Mouse (Mus musculus) layer of hippocampus, adult 9-11 months (tissue): ENCODE measurements around the gene Ube2g1.
"Not testable (repeated sequence)": the region's sequence is repeated elsewhere in the genome, so short reads cannot be mapped to it uniquely, and the experiment has no call there.

Source experiments
- DNase-seq: peaks from one replicate; pipeline ENCODE4 v3.0.0; 2022

The Ube2g1 gene

GRCm38 (mm10) chr11:72607469-72608070, 487 bp downstream of the Ube2g1 start:
- peak; percentile 52 for DNase-seq

- peak; percentile 95 for DNase-seq
Measured at GRCm38 (mm10) chr11:72608071-72608679, 1.1 kb downstream of the Ube2g1 start.

GRCm38 (mm10) chr11:72609242-72609641, 2.2 kb downstream of the Ube2g1 start:
- no peak for DNase-seq

DNA sequence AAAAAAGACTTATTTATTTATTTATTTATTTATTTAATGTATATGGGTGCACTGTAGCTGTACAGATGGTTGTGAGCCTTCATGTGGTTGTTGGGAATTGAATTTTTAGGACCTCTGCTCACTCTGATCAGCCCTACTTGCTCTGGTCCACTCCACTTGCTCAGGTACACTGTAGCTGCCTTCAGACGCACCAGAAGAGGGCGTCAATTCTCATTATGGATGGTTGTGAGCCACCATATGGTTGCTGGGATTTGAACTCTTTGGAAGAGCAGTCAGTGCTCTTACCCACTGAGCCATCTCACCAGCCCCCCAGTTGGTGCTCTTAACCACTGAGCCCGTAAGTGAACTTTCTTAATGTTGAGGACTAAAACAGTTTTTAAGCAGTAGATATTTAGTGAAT, 7.3 kb downstream of the Ube2g1 start:
- DNase-seq, result not testable (repeated sequence)

- DNase-seq, result no peak
Measured at GRCm38 (mm10) chr11:72615931-72616330, 8.8 kb downstream of the Ube2g1 start.

DNA sequence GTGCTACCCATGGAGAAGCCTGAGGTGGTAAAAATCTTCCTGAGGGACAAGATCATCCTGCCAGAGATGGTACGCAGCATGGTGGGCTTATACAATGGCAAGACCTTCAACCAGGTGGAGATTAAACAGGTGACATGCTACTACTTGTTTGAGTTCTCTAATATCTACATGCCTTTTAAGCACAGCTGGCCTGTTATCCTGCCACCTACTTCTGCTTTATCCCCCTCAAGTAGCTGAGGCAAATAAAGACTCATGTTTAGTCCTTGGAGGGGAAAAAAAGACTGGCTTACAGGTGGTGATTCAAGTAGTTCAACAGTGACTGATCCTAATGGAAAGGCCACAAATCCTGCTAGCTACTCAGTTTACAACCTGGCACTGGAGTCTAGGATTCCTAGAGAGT, 11.4 kb downstream of the Ube2g1 start:
- DNase-seq, result no peak

GRCm38 (mm10) chr11:72642730-72643129, 35.6 kb downstream of the Ube2g1 start:
- no peak for DNase-seq

GRCm38 (mm10) chr11:72645386-72645785, 38.3 kb downstream of the Ube2g1 start:
- DNase-seq, result no peak

GRCm38 (mm10) chr11:72650347-72650746, 43.3 kb downstream of the Ube2g1 start:
- no peak for DNase-seq

- no peak for DNase-seq
Measured at GRCm38 (mm10) chr11:72659918-72660317, 52.8 kb downstream of the Ube2g1 start.

- DNase-seq, result no peak
Measured at GRCm38 (mm10) chr11:72660359-72660758, 53.3 kb downstream of the Ube2g1 start.

GRCm38 (mm10) chr11:72664641-72665040, 57.6 kb downstream of the Ube2g1 start:
- no peak for DNase-seq

DNA sequence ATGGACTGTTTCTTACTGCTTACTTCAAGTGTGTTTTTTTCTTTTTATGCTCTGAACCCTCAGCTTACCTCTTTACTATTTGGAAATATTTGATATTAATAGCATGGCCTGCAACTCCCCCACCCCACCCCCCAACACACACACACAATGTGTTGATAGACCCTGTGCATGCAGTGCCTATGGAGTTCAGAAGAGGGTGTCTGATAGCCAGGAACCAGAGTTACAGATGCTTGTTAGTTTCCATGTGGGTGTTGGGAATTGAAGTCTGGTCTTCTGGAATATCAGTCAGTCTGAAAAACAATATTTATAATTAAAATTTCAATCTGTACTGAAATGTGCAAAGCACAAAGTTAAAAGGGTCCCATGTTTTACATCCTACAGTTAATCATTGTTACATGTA, 63.6 kb downstream of the Ube2g1 start:
- DNase-seq, result no peak

DNA sequence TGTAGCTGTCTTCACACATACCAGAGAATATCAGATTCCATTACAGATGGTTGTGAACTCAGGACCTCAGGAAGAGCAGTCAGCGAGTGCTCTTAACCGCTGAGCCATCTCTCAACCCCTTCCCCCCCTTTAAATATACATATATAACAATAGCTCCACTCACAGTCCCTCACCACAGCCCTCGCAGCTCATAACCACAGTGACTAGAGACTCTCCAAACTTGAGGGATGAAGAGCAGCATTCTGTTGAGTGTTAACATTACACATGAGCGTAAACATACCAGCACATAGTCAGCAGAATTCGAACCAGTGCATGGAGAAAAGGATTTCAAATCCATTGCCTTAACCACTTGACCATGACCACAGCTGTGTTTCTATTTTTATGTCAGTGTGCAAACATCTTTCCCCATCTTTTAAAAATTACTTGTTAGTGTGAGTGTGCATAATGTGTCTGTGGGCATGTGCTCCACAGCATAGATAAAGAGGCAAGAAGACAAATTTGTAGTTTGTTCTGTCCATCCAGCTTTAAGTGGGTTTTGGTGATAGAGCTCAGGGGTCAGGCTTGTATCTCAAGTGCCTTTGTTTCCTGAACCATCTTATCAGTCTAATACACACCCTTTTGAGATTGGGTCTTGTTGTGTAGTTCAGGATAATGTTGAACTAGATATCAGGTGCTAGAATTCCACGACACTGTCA, 64.4 kb downstream of the Ube2g1 start:
- no peak for DNase-seq

DNA sequence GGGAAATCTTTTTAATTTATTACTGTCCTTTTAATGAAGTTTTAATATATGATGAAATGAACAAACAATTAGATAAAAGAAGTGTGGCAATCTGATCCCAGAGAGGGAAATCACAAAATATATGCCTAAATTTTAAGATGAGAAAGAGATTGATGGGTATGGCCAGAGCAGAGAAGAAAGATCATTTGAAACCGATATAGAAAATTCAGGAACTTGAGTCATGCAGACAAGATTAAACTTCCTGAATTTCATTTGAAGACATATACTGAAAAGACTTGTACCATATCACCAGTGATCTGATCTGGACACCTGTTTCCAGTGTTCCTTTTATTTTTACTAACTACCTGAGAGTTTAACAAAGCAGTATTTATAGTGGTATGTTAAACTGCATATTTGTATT, 65.4 kb downstream of the Ube2g1 start:
- no peak for DNase-seq

GRCm38 (mm10) chr11:72675280-72675679, 68.2 kb downstream of the Ube2g1 start:
- no peak for DNase-seq

DNA sequence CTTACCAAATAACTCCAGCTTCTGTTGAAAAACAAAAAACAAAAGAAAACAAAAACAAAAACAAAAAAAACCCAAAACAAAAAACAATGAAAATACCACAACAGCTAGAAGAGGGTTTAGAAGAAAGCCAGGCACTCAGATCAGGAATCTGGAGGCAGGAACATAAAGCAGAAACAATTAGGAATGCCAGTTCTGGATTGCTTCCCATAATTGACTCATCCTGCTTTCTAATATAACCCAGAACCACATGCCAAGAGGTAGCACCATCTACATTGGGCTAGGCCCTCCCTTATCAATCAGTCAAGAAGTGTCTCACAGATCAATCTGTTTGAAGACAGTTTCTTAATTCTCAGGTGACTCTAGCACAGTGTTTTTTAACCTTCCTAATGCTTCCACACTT, 73.6 kb downstream of the Ube2g1 start:
- no peak for DNase-seq

- DNase-seq, result no peak
Measured at GRCm38 (mm10) chr11:72683402-72683801, 76.3 kb downstream of the Ube2g1 start.

DNA sequence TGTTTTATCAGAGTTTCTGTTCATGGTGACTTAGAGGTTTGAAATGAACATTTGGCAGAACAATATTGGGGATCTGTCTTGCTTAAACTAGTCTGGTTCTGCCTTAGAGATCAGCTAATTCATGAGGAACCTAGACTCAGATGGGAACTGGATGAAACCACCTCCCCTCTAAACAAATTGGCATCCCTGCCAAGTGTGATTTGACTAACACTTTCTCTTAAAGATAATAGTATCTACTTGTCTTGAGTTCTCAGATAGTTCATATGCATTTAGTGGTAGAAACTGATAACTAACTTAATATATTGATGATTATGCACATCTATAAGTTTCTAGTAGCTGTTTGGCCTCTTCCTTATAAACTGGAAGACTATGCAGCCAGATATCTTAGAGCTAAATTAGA, 79.6 kb downstream of the Ube2g1 start:
- no peak for DNase-seq

DNA sequence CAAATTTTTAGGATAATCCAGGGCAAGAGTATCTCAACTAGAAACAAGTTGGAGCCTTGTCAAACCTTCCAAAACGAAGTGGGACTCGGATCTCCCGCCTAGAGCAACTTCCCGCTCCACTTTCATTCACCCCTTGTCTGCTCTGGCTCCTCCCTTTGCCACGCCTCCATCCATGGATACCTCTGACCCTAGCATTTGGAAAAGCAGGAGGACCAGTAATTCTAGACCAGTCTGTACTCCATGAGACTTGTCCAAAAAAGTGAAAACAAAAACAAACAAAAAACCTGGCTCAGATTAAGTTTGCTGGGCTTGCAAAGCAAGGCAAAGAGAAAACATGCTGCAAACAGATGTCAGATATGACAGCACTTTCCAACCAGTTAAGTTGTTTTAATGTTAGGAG, 81.2 kb downstream of the Ube2g1 start:
- no peak for DNase-seq

- no peak for DNase-seq
Measured at GRCm38 (mm10) chr11:72689115-72689514, 82.0 kb downstream of the Ube2g1 start.

DNA sequence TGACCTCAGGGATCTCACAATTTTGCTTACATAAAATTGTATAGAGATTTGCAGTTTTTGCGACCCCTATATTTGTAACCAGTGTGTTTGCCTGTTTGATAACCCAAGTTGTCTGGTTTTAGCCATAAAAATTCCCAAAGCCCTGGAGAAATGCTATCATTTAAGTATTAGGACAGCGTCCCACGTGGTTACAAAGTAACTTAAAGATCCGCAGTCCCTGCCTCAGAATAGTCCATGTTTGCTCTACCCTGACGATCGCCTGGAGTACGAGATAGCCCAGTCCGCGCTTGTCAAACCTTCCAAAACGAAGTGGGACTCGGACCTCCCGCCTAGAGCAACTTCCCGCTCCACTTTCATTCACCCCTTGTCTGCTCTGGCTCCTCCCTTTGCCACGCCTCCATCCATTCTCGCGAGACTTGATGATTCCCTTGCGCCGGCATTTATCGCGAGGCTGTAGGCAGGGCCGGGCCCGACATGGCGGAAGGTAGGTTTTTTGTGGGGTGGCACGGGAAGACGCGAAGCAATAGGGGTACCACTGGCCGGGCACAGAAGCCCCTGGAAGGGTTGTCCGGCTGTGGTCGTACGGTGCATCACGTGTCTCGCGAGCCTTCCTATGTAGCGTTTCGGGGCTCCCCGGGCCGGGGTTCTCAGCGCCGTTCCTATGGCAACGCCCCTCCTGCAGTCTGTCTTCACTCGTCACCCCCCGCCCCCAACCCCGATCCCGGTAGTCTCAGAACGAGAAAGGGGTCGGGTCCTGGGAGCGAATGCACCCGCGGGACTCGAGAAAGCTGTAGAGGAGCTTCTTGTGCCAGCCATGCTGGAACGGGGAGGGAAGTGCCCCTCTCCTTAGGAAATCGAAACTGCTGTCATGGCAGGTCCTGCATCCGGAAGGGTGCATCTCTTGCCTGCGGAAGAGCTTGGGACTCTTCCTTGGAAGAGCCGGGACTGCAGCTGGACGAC, 82.7 kb downstream of the Ube2g1 start, which contains the start of gene Ankfy1:
Ankfy1 (plus strand) TSS at position 456 of the 960 bp plus-strand sequence.
- DNase-seq, result peak; percentile 95

DNA sequence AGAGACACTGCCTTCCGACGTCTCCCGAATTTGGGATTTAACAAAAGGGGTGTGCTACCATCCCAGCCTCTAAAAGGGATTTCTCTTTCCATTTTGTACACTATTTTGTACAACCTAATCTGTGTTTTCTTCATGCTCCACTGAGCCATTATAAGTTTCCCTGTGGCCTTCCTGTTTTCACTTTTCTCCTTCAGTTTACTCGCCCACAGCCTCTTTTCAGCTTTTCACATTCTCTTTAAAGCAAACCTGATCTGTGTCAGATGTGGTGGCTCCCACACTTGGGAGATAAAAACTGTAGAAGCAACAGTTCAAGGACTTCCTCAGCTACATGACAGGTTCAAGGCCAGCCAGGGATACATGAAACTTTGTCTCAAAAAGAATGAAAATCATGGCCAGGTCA, 85.3 kb downstream of the Ube2g1 start:
- no peak for DNase-seq
